Comparison of ENCODE assay signal across 8 mouse cellular contexts in the genomic region with DNA sequence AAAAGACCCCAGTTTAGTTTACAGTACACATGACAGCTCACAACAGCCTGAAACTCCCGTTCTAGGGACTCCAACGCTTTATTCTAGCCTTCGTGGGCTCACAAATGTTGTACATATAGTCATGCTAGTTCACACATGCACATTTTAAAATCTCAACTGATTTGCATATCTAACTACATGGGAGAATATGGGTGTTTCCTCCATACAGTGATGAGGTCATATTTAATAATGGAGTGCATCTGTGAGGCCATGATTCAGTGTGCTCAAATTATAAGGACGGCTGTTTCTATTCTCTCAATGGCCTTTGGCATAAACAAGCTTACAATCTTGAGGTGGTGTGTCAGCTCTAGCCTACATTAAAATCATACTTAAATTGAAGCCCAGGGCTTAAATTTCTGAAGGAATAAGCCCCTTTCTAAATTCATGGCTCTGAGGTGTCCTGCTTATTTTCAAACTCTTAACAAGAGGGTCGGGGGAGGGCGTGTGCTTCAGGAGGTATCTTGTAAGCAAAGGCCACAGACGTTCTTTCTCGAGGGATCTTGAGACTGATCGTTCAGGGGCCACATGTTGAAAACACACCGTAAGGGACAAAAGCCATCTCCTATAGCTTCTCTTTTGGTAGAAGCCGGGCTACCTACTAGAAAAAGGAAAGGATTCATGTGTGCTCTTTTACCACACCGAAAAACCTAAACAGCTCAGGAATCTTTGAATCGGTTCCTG. TPM values are rescaled to one million over a fixed set of nuclear protein-coding genes. Genes with fewer than 3 reads are reported as not detected.
DNase-seq lines count a peak whose midpoint lies in the region; ATAC-seq and TF ChIP-seq lines count a peak whose summit lies in the region.

No protein-coding gene starts in this region.

- H3K4me3 ChIP-seq in cerebellum, adult 2 months (replicated peaks; ENCODE audit: insufficient read depth, low read depth, low read length): peak overlapping the region; percentile 99
- H3K4me3 ChIP-seq in thymus, adult 2 months (ENCODE audit: control insufficient read depth, insufficient read depth, low read length): peak overlapping the region; percentile 85
- H3K4me3 ChIP-seq in limb, embryonic 13.5 days: peak overlapping the region; percentile 81
- peak overlapping the region; percentile 67 for H3K4me3 ChIP-seq in stomach, embryonic 15.5 days (replicated peaks)

- peaks cover 5% of the 10 kb centered on the region; the same call in 1 of the 2 replicates for H3K4me1 ChIP-seq in cerebellum, adult 2 months (ENCODE audit: control insufficient read depth, insufficient read depth, low read length)
- H3K4me1 ChIP-seq in thymus, adult 2 months (replicated peaks; ENCODE audit: control insufficient read depth, insufficient read depth, low read length): peaks cover 15% of the 10 kb centered on the region
- H3K4me1 ChIP-seq in limb, embryonic 13.5 days: peaks cover 23% of the 10 kb centered on the region
- peaks cover 8% of the 10 kb centered on the region for H3K4me1 ChIP-seq in stomach, embryonic 15.5 days

- no peaks in the 10 kb centered on the region for H3K9me3 ChIP-seq in limb, embryonic 13.5 days
- no peaks in the 10 kb centered on the region for H3K9me3 ChIP-seq in stomach, embryonic 15.5 days

- ATAC-seq in limb, embryonic 13.5 days (ENCODE audit: low FRiP score, low read depth): peak; percentile 7; the same call in 1 of the 2 replicates
- no peak for ATAC-seq in stomach, embryonic 15.5 days (ENCODE audit: insufficient read depth, low FRiP score, low read depth)

- WGBS in cerebellum, adult 2 months: 16% methylated on average over 13 of the region's 13 CpGs
- 19% methylated on average over 13 of the region's 13 CpGs for WGBS in thymus, adult 2 months
- 18% methylated on average over 13 of the region's 13 CpGs for WGBS in limb, embryonic 13.5 days
- WGBS in stomach, embryonic 15.5 days: 15% methylated on average over 13 of the region's 13 CpGs

- H3K27me3 ChIP-seq in cerebellum, adult 2 months (ENCODE audit: control insufficient read depth, insufficient read depth, low read length): no peaks in the 10 kb centered on the region; the same call in 1 of the 2 replicates
- H3K27me3 ChIP-seq in thymus, adult 2 months (ENCODE audit: control insufficient read depth, insufficient read depth, low read length): no peaks in the 10 kb centered on the region
- no peaks in the 10 kb centered on the region for H3K27me3 ChIP-seq in limb, embryonic 13.5 days
- H3K27me3 ChIP-seq in stomach, embryonic 15.5 days (replicated peaks): no peaks in the 10 kb centered on the region

- TF ChIP-seq CTCF in cerebellum, adult 2 months (IDR thresholded peaks at IDR 0.05; ENCODE audit: borderline replicate concordance, insufficient read depth, low read depth, low read length): no peak
- TF ChIP-seq CTCF in thymus, adult 2 months (IDR thresholded peaks at IDR 0.05; ENCODE audit: borderline replicate concordance, control insufficient read depth, extremely low read depth, insufficient read depth, low read length, poor library complexity): no peak

- H3K4me2 ChIP-seq in limb, embryonic 13.5 days (replicated peaks): peak overlapping the region; percentile 84
- H3K4me2 ChIP-seq in stomach, embryonic 15.5 days: peak overlapping the region; percentile 82

- TF ChIP-seq POLR2A in cerebellum, adult 2 months (IDR thresholded peaks at IDR 0.05; ENCODE audit: borderline replicate concordance, insufficient read depth, low read length): no peak
- TF ChIP-seq POLR2A in thymus, adult 2 months (IDR thresholded peaks at IDR 0.05; ENCODE audit: control insufficient read depth, extremely low read depth, insufficient read depth, low read length, poor library complexity): no peak

- peak overlapping the region; percentile 89 for H3K27ac ChIP-seq in cerebellum, adult 2 months (ENCODE audit: insufficient read depth, low read length)
- H3K27ac ChIP-seq in thymus, adult 2 months (ENCODE audit: control insufficient read depth, insufficient read depth, low read length): 0 out of 2 replicates have a peak overlapping the region, but pooled peaks have one; percentile 8
- peak overlapping the region; percentile 88 for H3K27ac ChIP-seq in limb, embryonic 13.5 days
- H3K27ac ChIP-seq in stomach, embryonic 15.5 days: peak overlapping the region; percentile 89

- no peaks in the 10 kb centered on the region for H3K36me3 ChIP-seq in thymus, adult 2 months (ENCODE audit: control insufficient read depth, insufficient read depth, low read length)
- H3K36me3 ChIP-seq in limb, embryonic 13.5 days: no peaks in the 10 kb centered on the region
- H3K36me3 ChIP-seq in stomach, embryonic 15.5 days: no peaks in the 10 kb centered on the region

- peak overlapping the region; percentile 87 for H3K9ac ChIP-seq in limb, embryonic 13.5 days
- H3K9ac ChIP-seq in stomach, embryonic 15.5 days: peak overlapping the region; percentile 54

- no peak for DNase-seq in cerebellum, adult 2 months
- DNase-seq in cerebellum, postnatal 36 days: no peak
- DNase-seq in thymus, adult 2 months: no peak
- DNase-seq in thymus, postnatal 0 days (ENCODE audit: low spot score): no peak
- DNase-seq in adrenal gland, adult 2 months: no peak
- no peak for DNase-seq in T-cell, adult 2 months (ENCODE audit: low spot score)

RNA-seq across cellular contexts. Expression of a gene that starts 0.5 kb away (rescaled TPM):
- polyA plus RNA-seq in cerebellum, adult 2 months (2012; rRNA removed): 38.8 and 41.3 TPM in 2 replicates
- 70.7 and 109 TPM in 2 replicates for polyA plus RNA-seq in thymus, adult 2 months (2012; rRNA removed)
- polyA plus RNA-seq in thymus, postnatal 0 days (2015; fragmentation: Nextera tagmentation; extraction: Ambion mirVana): 62.0 and 66.4 TPM in 2 replicates
- polyA plus RNA-seq in limb, embryonic 13.5 days (2015; fragmentation: Nextera tagmentation; extraction: Ambion mirVana): 81.3 and 82.2 TPM in 2 replicates
- 58.8 and 61.5 TPM in 2 replicates for polyA plus RNA-seq in stomach, embryonic 15.5 days (2015; fragmentation: Nextera tagmentation; extraction: Ambion mirVana)
- total RNA-seq in adrenal gland, adult 2 months (2021): 10 to 100 TPM; 36.6 to 39.7 TPM
- 198 and 228 TPM in 2 replicates for polyA plus RNA-seq in adrenal gland, adult 2 months (2012; rRNA removed)

RNA-seq across cellular contexts. Expression of a gene that starts 18.7 kb away (rescaled TPM):
- 22.4 and 27.8 TPM in 2 replicates for polyA plus RNA-seq in cerebellum, adult 2 months (2012; rRNA removed)
- polyA plus RNA-seq in thymus, adult 2 months (2012; rRNA removed): 8.0 and 10.4 TPM in 2 replicates
- 150 and 157 TPM in 2 replicates for polyA plus RNA-seq in thymus, postnatal 0 days (2015; fragmentation: Nextera tagmentation; extraction: Ambion mirVana)
- 122 and 136 TPM in 2 replicates for polyA plus RNA-seq in limb, embryonic 13.5 days (2015; fragmentation: Nextera tagmentation; extraction: Ambion mirVana)
- polyA plus RNA-seq in stomach, embryonic 15.5 days (2015; fragmentation: Nextera tagmentation; extraction: Ambion mirVana): 126 and 258 TPM in 2 replicates
- total RNA-seq in adrenal gland, adult 2 months (2021): 10 to 100 TPM; 23.2 to 51.6 TPM
- polyA plus RNA-seq in adrenal gland, adult 2 months (2012; rRNA removed): 0.38 and 0.55 TPM in 2 replicates

Comparison
In these comparisons a context has a peak if more than half of its experiments do, and no peak if none do; other contexts are left out.
1. H3K27ac ChIP-seq: peak in every context shown above with its lines; median percentile 89 in cerebellum, adult 2 months; 89 in stomach, embryonic 15.5 days; 88 in limb, embryonic 13.5 days; 8 in thymus, adult 2 months.